ENCODE assay signal across 8 mouse cellular contexts in genomic region chr7:30589435-30590301, GRCm38 (mm10). TPM values are rescaled to one million over a fixed set of nuclear protein-coding genes. Genes with fewer than 3 reads are reported as not detected.
DNase-seq lines count a peak whose midpoint lies in the region; ATAC-seq and TF ChIP-seq lines count a peak whose summit lies in the region.

No protein-coding gene starts in this region.

- peak overlapping the region; percentile 99 for H3K9ac ChIP-seq in forebrain, embryonic 11.5 days (ENCODE audit: low read length)
- peak overlapping the region; percentile 99 for H3K9ac ChIP-seq in heart, embryonic 15.5 days
- peak overlapping the region; percentile 99 for H3K9ac ChIP-seq in liver, embryonic 15.5 days
- H3K9ac ChIP-seq in neural tube, embryonic 12.5 days = peak overlapping the region; percentile 55

- peak; percentile 80 for TF ChIP-seq CTCF in E14TG2a.4 (conservative IDR thresholded peaks at IDR 0.05; ENCODE audit: low read length)

- no peaks in the 10 kb centered on the region for H3K27me3 ChIP-seq in E14TG2a.4 (ENCODE audit: insufficient read depth, low read length)
- H3K27me3 ChIP-seq in forebrain, embryonic 11.5 days (ENCODE audit: control insufficient read depth, insufficient read depth, low read length) = no peaks in the 10 kb centered on the region
- 0 out of 2 replicates have a peak, but pooled peaks cover 2% of the 10 kb centered on the region for H3K27me3 ChIP-seq in heart, embryonic 15.5 days
- H3K27me3 ChIP-seq in liver, embryonic 15.5 days = peaks cover 8% of the 10 kb centered on the region
- H3K27me3 ChIP-seq in neural tube, embryonic 12.5 days (replicated peaks) = no peaks in the 10 kb centered on the region

- peaks cover 37% of the 10 kb centered on the region for H3K36me3 ChIP-seq in E14TG2a.4 (ENCODE audit: insufficient read depth, low read length)
- peaks cover 4% of the 10 kb centered on the region; the same call in 1 of the 2 replicates for H3K36me3 ChIP-seq in forebrain, embryonic 11.5 days (ENCODE audit: control insufficient read depth, insufficient read depth, low read length)
- H3K36me3 ChIP-seq in heart, embryonic 15.5 days = peaks cover 11% of the 10 kb centered on the region
- H3K36me3 ChIP-seq in liver, embryonic 15.5 days (replicated peaks) = peaks cover 23% of the 10 kb centered on the region
- peaks cover 21% of the 10 kb centered on the region for H3K36me3 ChIP-seq in neural tube, embryonic 12.5 days

- H3K4me2 ChIP-seq in forebrain, embryonic 11.5 days (ENCODE audit: low read depth, low read length, severe bottlenecking) = peak overlapping the region; percentile 93
- H3K4me2 ChIP-seq in heart, embryonic 15.5 days = peak overlapping the region; percentile 87
- peak overlapping the region; percentile 92 for H3K4me2 ChIP-seq in liver, embryonic 15.5 days
- peak overlapping the region; percentile 75 for H3K4me2 ChIP-seq in neural tube, embryonic 12.5 days (replicated peaks)

- peak; percentile 63 for ATAC-seq in forebrain, embryonic 11.5 days (replicated peaks; ENCODE audit: low FRiP score)
- peak; percentile 62 for ATAC-seq in heart, embryonic 15.5 days (replicated peaks; ENCODE audit: insufficient number of reproducible peaks, insufficient read depth, low FRiP score, low read depth)
- peak; percentile 28 for ATAC-seq in liver, embryonic 15.5 days (ENCODE audit: insufficient read depth)
- ATAC-seq in neural tube, embryonic 12.5 days (ENCODE audit: low FRiP score, low read depth) = peak; percentile 79

- no peaks in the 10 kb centered on the region for H3K9me3 ChIP-seq in E14TG2a.4 (ENCODE audit: low read length)
- no peaks in the 10 kb centered on the region for H3K9me3 ChIP-seq in forebrain, embryonic 11.5 days (ENCODE audit: control insufficient read depth, low read length)
- H3K9me3 ChIP-seq in heart, embryonic 15.5 days (replicated peaks) = no peaks in the 10 kb centered on the region
- H3K9me3 ChIP-seq in liver, embryonic 15.5 days (replicated peaks) = no peaks in the 10 kb centered on the region
- H3K9me3 ChIP-seq in neural tube, embryonic 12.5 days = no peaks in the 10 kb centered on the region

- H3K4me3 ChIP-seq in E14TG2a.4 (replicated peaks; ENCODE audit: low read length) = peak overlapping the region; percentile 97
- peak overlapping the region; percentile 96 for H3K4me3 ChIP-seq in forebrain, embryonic 11.5 days (ENCODE audit: low read depth, low read length)
- peak overlapping the region; percentile 99 for H3K4me3 ChIP-seq in heart, embryonic 15.5 days
- peak overlapping the region; percentile 96 for H3K4me3 ChIP-seq in liver, embryonic 15.5 days (replicated peaks)
- peak overlapping the region; percentile 95 for H3K4me3 ChIP-seq in neural tube, embryonic 12.5 days

- peaks cover 84% of the 10 kb centered on the region for H3K4me1 ChIP-seq in E14TG2a.4 (replicated peaks; ENCODE audit: low read depth, low read length)
- H3K4me1 ChIP-seq in forebrain, embryonic 11.5 days (replicated peaks; ENCODE audit: control insufficient read depth, insufficient read depth, low read length) = peaks cover 8% of the 10 kb centered on the region
- H3K4me1 ChIP-seq in heart, embryonic 15.5 days (replicated peaks) = peaks cover 22% of the 10 kb centered on the region
- H3K4me1 ChIP-seq in liver, embryonic 15.5 days (replicated peaks) = peaks cover 62% of the 10 kb centered on the region
- H3K4me1 ChIP-seq in neural tube, embryonic 12.5 days = peaks cover 19% of the 10 kb centered on the region

- H3K27ac ChIP-seq in forebrain, embryonic 11.5 days (ENCODE audit: low read depth, low read length) = peak overlapping the region; percentile 13
- H3K27ac ChIP-seq in heart, embryonic 15.5 days = peak overlapping the region; percentile 95
- peak overlapping the region; percentile 93 for H3K27ac ChIP-seq in liver, embryonic 15.5 days (replicated peaks)
- H3K27ac ChIP-seq in neural tube, embryonic 12.5 days = peak overlapping the region; percentile 62; the same call in 1 of the 2 replicates

- whole genome bisulfite sequencing in forebrain, embryonic 11.5 days = 29% methylated on average over 40 of the region's 40 CpGs
- WGBS in heart, embryonic 15.5 days = 27% methylated on average over 40 of the region's 40 CpGs
- 28% methylated on average over 40 of the region's 40 CpGs for whole genome bisulfite sequencing in liver, embryonic 15.5 days (ENCODE audit: insufficient replicate concordance)
- WGBS in neural tube, embryonic 12.5 days = 26% methylated on average over 40 of the region's 40 CpGs

- peak; percentile 79 for DNase-seq in c-Kit-positive CD71-positive TER-119-positive erythroid progenitor cells, embryonic 14.5 days (ENCODE audit: low spot score)
- DNase-seq in forebrain, embryonic 11.5 days (ENCODE audit: low spot score) = peak; percentile 94
- DNase-seq in kidney, postnatal 14 days = peak; percentile 89
- peak; percentile 43 for DNase-seq in telencephalon, adult 2 months (ENCODE audit: low read depth, low spot score)

RNA-seq across cellular contexts. Expression of gene Kmt2b, which starts 1.1 kb away (rescaled TPM):
- 14.3 TPM in 2 replicates for polyA plus RNA-seq in forebrain, embryonic 11.5 days (2014; fragmentation: Nextera tagmentation; extraction: Ambion mirVana)
- polyA plus RNA-seq in heart, embryonic 15.5 days (2015; fragmentation: Nextera tagmentation; extraction: Ambion mirVana) = 4.2 and 4.4 TPM in 2 replicates
- 2.4 and 2.9 TPM in 2 replicates for polyA plus RNA-seq in liver, embryonic 15.5 days (2015; fragmentation: Nextera tagmentation; extraction: Ambion mirVana)
- 12.2 and 13.7 TPM in 2 replicates for polyA plus RNA-seq in neural tube, embryonic 12.5 days (2016; fragmentation: Nextera tagmentation; extraction: Ambion mirVana)

RNA-seq across cellular contexts. Expression of gene Zbtb32, which starts 9.0 kb away (rescaled TPM):
- polyA plus RNA-seq in forebrain, embryonic 11.5 days (2014; fragmentation: Nextera tagmentation; extraction: Ambion mirVana) = 0.15 and 0.31 TPM in 2 replicates
- 0.14 and 0.23 TPM in 2 replicates for polyA plus RNA-seq in heart, embryonic 15.5 days (2015; fragmentation: Nextera tagmentation; extraction: Ambion mirVana)
- polyA plus RNA-seq in liver, embryonic 15.5 days (2015; fragmentation: Nextera tagmentation; extraction: Ambion mirVana) = 0.17 and 0.22 TPM in 2 replicates
- 0.22 and 0.47 TPM in 2 replicates for polyA plus RNA-seq in neural tube, embryonic 12.5 days (2016; fragmentation: Nextera tagmentation; extraction: Ambion mirVana)

RNA-seq across cellular contexts. Expression of gene Upk1a, which starts 23.0 kb away (rescaled TPM):
- polyA plus RNA-seq in forebrain, embryonic 11.5 days (2014; fragmentation: Nextera tagmentation; extraction: Ambion mirVana) = 0.31 and 0.73 TPM in 2 replicates
- polyA plus RNA-seq in heart, embryonic 15.5 days (2015; fragmentation: Nextera tagmentation; extraction: Ambion mirVana) = 0.43 and 1.4 TPM in 2 replicates
- 0.06 TPM in 1 of 2 replicates, not detected in the other for polyA plus RNA-seq in liver, embryonic 15.5 days (2015; fragmentation: Nextera tagmentation; extraction: Ambion mirVana)
- 1.6 and 1.9 TPM in 2 replicates for polyA plus RNA-seq in neural tube, embryonic 12.5 days (2016; fragmentation: Nextera tagmentation; extraction: Ambion mirVana)

RNA-seq across cellular contexts. Expression of gene Igflr1, which starts 24.4 kb away (rescaled TPM):
- polyA plus RNA-seq in forebrain, embryonic 11.5 days (2014; fragmentation: Nextera tagmentation; extraction: Ambion mirVana) = 4.7 and 6.0 TPM in 2 replicates
- polyA plus RNA-seq in heart, embryonic 15.5 days (2015; fragmentation: Nextera tagmentation; extraction: Ambion mirVana) = 3.7 and 4.0 TPM in 2 replicates
- 2.3 and 2.8 TPM in 2 replicates for polyA plus RNA-seq in liver, embryonic 15.5 days (2015; fragmentation: Nextera tagmentation; extraction: Ambion mirVana)
- polyA plus RNA-seq in neural tube, embryonic 12.5 days (2016; fragmentation: Nextera tagmentation; extraction: Ambion mirVana) = 4.1 and 5.7 TPM in 2 replicates

RNA-seq across cellular contexts. Expression of gene Psenen, which starts 26.2 kb away (rescaled TPM):
- polyA plus RNA-seq in forebrain, embryonic 11.5 days (2014; fragmentation: Nextera tagmentation; extraction: Ambion mirVana) = 96.1 and 99.3 TPM in 2 replicates
- polyA plus RNA-seq in heart, embryonic 15.5 days (2015; fragmentation: Nextera tagmentation; extraction: Ambion mirVana) = 104 and 106 TPM in 2 replicates
- polyA plus RNA-seq in liver, embryonic 15.5 days (2015; fragmentation: Nextera tagmentation; extraction: Ambion mirVana) = 60.6 and 65.5 TPM in 2 replicates
- polyA plus RNA-seq in neural tube, embryonic 12.5 days (2016; fragmentation: Nextera tagmentation; extraction: Ambion mirVana) = 137 and 143 TPM in 2 replicates

Comparison
In these comparisons a context has a peak if more than half of its experiments do, and no peak if none do; other contexts are left out.
1. Peak in every context shown above with its lines: DNase-seq, ATAC-seq, H3K4me3 ChIP-seq and H3K27ac ChIP-seq.
2. DNase-seq: peak in every context shown above with its lines; median percentile 94 in forebrain, embryonic 11.5 days; 89 in kidney, postnatal 14 days; 79 in c-Kit-positive CD71-positive TER-119-positive erythroid progenitor cells, embryonic 14.5 days; 43 in telencephalon, adult 2 months.
3. ATAC-seq: peak in every context shown above with its lines; median percentile 79 in neural tube, embryonic 12.5 days; 63 in forebrain, embryonic 11.5 days; 62 in heart, embryonic 15.5 days; 28 in liver, embryonic 15.5 days.
4. H3K27ac ChIP-seq: peak in every context shown above with its lines; median percentile 95 in heart, embryonic 15.5 days; 93 in liver, embryonic 15.5 days; 62 in neural tube, embryonic 12.5 days; 13 in forebrain, embryonic 11.5 days.